Mouse (Mus musculus) limb, embryonic 10.5 days (tissue): ENCODE data around the gene Rpl12. TPM values are rescaled to one million over a fixed set of nuclear protein-coding genes. Genes with fewer than 3 reads are reported as not detected.
"Not testable (repeated sequence)": the region's sequence is repeated elsewhere in the genome, so short reads cannot be mapped to it uniquely, and the experiment has no call there.

Source experiments
- DNase-seq: peaks from one replicate; pipeline ENCODE4 v3.0.0-alpha.2; 2017; ENCODE audit warnings: low spot score
- H3K27ac ChIP-seq: fragments of 300-500 bp; sonication (generic); 2 replicates; pipeline ENCODE4 v1.5.1; 2016; ENCODE audit warnings: mild to moderate bottlenecking
- H3K27me3 ChIP-seq: fragments of 300-500 bp; sonication (generic); 2 replicates; pipeline ENCODE4 v1.6.1; 2016; ENCODE audit warnings: low read depth, mild to moderate bottlenecking; ENCODE audit not compliant: poor library complexity, severe bottlenecking
- H3K36me3 ChIP-seq: fragments of 300-500 bp; sonication (generic); 2 replicates; pipeline ENCODE4 v1.6.1; 2016; ENCODE audit warnings: mild to moderate bottlenecking, moderate library complexity
- H3K4me1 ChIP-seq: fragments of 300-500 bp; sonication (generic); 2 replicates; pipeline ENCODE4 v1.6.1; 2016
- H3K4me3 ChIP-seq: fragments of 300-500 bp; sonication (generic); 2 replicates; pipeline ENCODE4 v1.5.1; 2016; ENCODE audit warnings: mild to moderate bottlenecking, moderate library complexity
- H3K9me3 ChIP-seq: fragments of 300-500 bp; sonication (generic); replicated peaks from 2 replicates; pipeline ENCODE4 v1.6.1; 2016; ENCODE audit warnings: mild to moderate bottlenecking
- WGBS: fragments of 180-500 bp; shearing (Covaris S2); methylation state at CpG from one replicate; pipeline ENCODE4 v1.1.7; 2016; 5-methylcytosine and 5-hydroxymethylcytosine counted together
- polyA plus RNA-seq: library from polyadenylated mRNA; unstranded; fragments of >200 nt; fragmentation: Nextera tagmentation; extraction: Ambion mirVana; gene quantifications from 2 replicates; pipeline ENCODE4 v1.2.1, GENCODE M21; 2016

Gene Rpl12
- polyA plus RNA-seq, 1 experiment from 2014 or later, result 194 TPM

DNA sequence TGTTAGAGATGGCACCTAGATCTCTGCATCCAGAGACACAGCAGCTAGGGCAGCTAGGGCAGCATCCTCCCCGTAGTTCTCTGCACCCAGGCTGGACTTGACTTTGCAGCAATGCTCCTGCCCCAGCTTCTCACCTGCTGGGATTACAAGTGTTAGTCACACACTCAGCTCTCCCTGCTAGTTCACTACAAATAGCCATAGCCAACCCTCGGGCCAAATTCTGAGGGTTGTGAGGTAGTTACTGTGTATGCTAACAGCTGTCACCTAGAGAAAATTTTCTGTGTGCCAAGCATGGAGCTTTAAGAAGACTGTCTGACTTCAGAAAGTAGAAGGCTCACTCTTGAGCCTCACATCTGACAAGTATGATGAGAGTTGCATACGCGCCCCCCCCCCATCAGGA lies 36.4 kb downstream of the Rpl12 start:
- H3K9me3 ChIP-seq, result no peaks in the 10 kb centered on the region
- WGBS, result 87% methylated on average over 4 of the region's 4 CpGs
- no peak for DNase-seq
- H3K36me3 ChIP-seq, result no peaks in the 10 kb centered on the region
- no peak overlapping the region for H3K4me3 ChIP-seq
- H3K27ac ChIP-seq, result no peak overlapping the region
- peaks cover 3% of the 10 kb centered on the region; the same call in 1 of the 2 replicates for H3K4me1 ChIP-seq
- H3K27me3 ChIP-seq, result no peaks in the 10 kb centered on the region

DNA sequence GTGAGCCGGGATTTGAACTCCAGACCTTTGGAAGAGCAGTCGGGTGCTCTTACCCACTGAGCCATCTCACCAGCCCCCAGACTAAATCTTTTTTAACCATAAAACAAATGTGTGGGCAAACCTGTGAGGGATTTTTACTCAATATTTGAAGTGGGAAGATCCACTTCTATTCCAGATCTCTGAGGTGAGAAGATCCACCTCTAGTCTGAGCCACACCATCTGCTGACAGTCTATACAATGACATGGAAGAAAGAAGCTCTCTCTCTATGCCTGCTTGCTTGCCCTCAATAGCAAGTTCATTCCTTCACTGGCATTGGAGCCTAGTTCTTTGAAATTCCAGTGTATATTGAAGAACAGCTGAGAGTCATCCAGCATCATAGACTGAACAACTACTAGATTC lies 38.4 kb downstream of the Rpl12 start:
- DNase-seq, result no peak
- Histone ChIP-seq H3K36me3 (no peaks in the 10 kb centered on the region), H3K27ac (no peak overlapping the region), H3K9me3 (no peaks in the 10 kb centered on the region), H3K4me3 (no peak overlapping the region), H3K27me3 (no peaks in the 10 kb centered on the region), H3K4me1 (peaks cover 3% of the 10 kb centered on the region; the same call in 1 of the 2 replicates)
- 91% methylated on average over 2 of the region's 2 CpGs for WGBS

DNA sequence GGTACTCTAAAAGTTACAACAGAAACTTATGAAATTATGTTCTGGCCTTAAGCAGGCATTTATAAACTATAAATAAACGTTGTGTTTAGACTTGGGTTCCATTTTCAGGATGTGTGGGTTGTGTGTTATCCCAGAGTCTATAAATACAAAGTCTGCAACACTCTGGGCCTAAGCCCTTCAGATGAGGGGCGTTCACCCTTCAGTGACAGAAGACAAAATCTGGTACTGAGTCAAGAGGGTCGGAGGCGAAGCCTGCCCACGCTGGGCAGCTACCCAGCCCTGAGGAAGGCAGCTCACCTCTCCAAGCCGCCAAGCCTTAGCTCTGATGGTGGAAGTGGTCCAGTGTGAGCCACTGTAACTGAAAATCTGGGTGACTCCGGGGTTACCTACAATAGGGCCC lies 40.8 kb downstream of the Rpl12 start:
- WGBS, result 84% methylated on average over 7 of the region's 7 CpGs
- Histone ChIP-seq H3K27ac (no peak overlapping the region), H3K4me1 (no peaks in the 10 kb centered on the region), H3K36me3 (no peaks in the 10 kb centered on the region), H3K27me3 (no peaks in the 10 kb centered on the region), H3K9me3 (no peaks in the 10 kb centered on the region), H3K4me3 (no peak overlapping the region)
- no peak for DNase-seq

DNA sequence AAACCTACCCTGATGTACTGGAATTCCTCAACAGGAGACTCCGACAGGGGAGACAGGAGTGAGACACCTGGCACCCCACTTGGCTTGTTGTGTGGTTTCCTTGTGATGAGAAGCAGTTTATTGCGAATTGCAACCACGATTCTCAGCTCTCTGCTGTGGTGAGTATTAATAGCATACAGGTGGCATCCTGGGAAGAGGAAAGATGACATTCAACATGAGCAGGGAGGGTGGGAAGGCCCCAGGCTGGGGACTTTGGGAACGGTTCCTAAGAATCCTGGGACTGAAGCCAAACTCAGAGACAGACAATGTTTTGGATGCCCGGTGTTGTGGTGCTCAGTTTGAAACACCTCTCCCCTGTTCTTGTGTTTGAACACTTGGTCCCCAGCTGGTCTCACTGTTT lies 43.7 kb downstream of the Rpl12 start:
- no peak overlapping the region for H3K4me3 ChIP-seq
- H3K27me3 ChIP-seq, result no peaks in the 10 kb centered on the region
- H3K36me3 ChIP-seq, result no peaks in the 10 kb centered on the region
- 83% methylated on average over 5 of the region's 5 CpGs for WGBS
- H3K27ac ChIP-seq, result no peak overlapping the region
- H3K4me1 ChIP-seq, result no peaks in the 10 kb centered on the region
- no peaks in the 10 kb centered on the region for H3K9me3 ChIP-seq
- DNase-seq, result no peak

DNA sequence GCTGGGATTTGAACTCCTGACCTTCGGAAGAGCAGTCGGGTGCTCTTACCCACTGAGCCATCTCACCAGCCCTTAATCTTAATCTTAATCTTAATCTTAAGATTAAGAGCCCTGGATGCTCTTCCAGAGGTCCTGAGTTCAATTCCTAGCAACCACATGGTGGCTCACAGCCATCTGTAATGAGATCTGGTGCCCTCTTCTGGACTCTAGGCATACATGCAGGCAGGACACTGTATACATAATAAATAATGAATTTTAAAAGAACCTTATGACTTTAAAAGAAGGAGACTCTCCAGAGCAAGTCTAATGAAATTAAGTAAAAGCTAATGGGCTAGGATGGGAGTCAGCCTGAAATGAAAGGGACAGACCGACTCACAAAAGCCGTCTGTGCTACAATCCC lies 47.7 kb downstream of the Rpl12 start:
- H3K36me3 ChIP-seq, DNase-seq, H3K4me3 ChIP-seq, H3K27me3 ChIP-seq, H3K27ac ChIP-seq, H3K4me1 ChIP-seq, H3K9me3 ChIP-seq: not testable (repeated sequence)
- WGBS, result 92% methylated on average over 4 of the region's 4 CpGs

DNA sequence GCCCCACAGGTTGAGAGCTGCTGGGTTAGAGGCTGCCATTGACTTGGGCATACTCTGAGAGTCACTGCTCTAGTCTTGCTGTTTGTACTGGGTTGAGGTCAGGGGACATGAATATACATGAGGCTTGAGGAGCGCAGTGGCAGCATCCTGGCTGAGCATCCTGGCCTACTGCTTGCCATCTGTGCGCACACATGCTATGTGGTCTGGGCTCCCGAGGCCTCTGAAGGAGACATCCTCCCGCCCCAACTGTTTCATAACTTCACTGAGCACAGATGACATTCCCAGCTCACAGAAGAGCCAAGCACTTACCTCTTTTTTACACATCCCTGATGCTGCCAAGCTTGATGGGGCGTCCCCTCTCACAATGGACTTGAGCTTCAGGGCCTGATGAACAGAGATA lies 53.5 kb downstream of the Rpl12 start:
- 89% methylated on average over 5 of the region's 5 CpGs for WGBS
- H3K27ac ChIP-seq, result no peak overlapping the region
- DNase-seq, result no peak
- H3K4me3 ChIP-seq, result no peak overlapping the region
- H3K27me3 ChIP-seq, result no peaks in the 10 kb centered on the region
- H3K9me3 ChIP-seq, result no peaks in the 10 kb centered on the region
- H3K36me3 ChIP-seq, result no peaks in the 10 kb centered on the region
- H3K4me1 ChIP-seq, result no peaks in the 10 kb centered on the region

Other genes with a start within 250 kb of the Rpl12 start
- gene Cdk9, start 248.5 kb upstream of the Rpl12 start, polyA plus RNA-seq, result 156 and 160 TPM in 2 replicates
- gene Sh2d3c, start 240.5 kb upstream of the Rpl12 start, polyA plus RNA-seq, result 16.2 and 20.9 TPM in 2 replicates
- gene 6330409D20Rik, start 220.5 kb upstream of the Rpl12 start, polyA plus RNA-seq, result 0.14 TPM in 1 of 2 replicates, not detected in the other
- gene Tor2a, start 204.3 kb upstream of the Rpl12 start, polyA plus RNA-seq, result 52.9 and 61.1 TPM in 2 replicates
- 0.23 and 0.38 TPM in 2 replicates for gene Ttc16, start 185.9 kb upstream of the Rpl12 start, polyA plus RNA-seq
- 5.3 and 5.6 TPM in 2 replicates for gene Ptrh1, start 185.8 kb upstream of the Rpl12 start, polyA plus RNA-seq
- gene Cfap157, start 177.1 kb upstream of the Rpl12 start, polyA plus RNA-seq, result 0.26 and 1.3 TPM in 2 replicates
- gene Stxbp1, start 114.3 kb upstream of the Rpl12 start, polyA plus RNA-seq, result 10.9 and 12.9 TPM in 2 replicates
- 40.9 and 47.9 TPM in 2 replicates for gene Fam129b, start 85.4 kb upstream of the Rpl12 start, polyA plus RNA-seq
- 5.3 and 7.5 TPM in 2 replicates for gene Lrsam1, start 55 bp downstream of the Rpl12 start, polyA plus RNA-seq
- gene Slc2a8, start 20.5 kb downstream of the Rpl12 start, polyA plus RNA-seq, result 16.5 and 22.3 TPM in 2 replicates
- gene Garnl3, start 170.1 kb downstream of the Rpl12 start, polyA plus RNA-seq, result 8.6 and 9.4 TPM in 2 replicates